Mouse (Mus musculus): Measurements from ENCODE around the gene Sgo2a.
A peak's percentile ranks its signal among the peaks of the same experiment; 100 is the strongest.
"Not testable (repeated sequence)": the region's sequence is repeated elsewhere in the genome, so short reads cannot be mapped to it uniquely, and the experiment has no call there.

Gene Sgo2a

DNA sequence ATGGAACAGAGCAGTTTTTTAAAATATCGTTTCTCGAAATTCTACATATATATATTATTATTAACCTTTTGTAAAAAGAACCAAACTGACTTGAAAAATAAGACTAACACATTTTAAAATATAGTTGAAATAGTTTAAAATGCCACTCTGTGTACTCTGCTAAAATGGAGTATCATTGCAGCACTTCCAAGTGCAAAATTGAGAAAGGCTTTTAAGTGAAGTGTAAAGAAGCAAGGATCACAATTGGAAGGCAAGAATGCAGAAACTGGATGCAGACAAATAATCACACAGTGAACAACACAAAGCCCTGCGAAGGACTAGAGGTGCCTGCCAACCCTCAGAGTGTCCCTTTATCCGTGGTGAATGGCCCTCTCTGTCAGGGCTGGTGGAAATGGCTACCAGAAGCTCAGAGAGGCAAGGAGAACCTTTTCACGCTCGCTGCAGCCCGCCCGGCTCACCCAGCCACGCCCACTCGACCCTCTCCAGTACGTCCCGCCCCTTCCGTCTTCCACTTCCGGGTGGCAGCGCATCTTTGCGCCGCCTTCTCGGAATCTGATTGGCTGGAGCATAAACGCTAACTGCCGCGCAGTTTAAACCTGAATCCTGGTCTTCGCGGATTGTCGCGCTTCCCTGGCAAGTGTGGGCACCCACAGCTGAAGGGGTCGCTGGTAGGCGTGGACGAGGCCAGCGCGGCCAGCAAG is at the start of gene Sgo2a:
Gene Sgo2a (plus strand): TSS at position 540 of the 701 bp plus-strand sequence.
- peak; percentile 94 for DNase-seq (ENCODE audit: low spot score)

DNA sequence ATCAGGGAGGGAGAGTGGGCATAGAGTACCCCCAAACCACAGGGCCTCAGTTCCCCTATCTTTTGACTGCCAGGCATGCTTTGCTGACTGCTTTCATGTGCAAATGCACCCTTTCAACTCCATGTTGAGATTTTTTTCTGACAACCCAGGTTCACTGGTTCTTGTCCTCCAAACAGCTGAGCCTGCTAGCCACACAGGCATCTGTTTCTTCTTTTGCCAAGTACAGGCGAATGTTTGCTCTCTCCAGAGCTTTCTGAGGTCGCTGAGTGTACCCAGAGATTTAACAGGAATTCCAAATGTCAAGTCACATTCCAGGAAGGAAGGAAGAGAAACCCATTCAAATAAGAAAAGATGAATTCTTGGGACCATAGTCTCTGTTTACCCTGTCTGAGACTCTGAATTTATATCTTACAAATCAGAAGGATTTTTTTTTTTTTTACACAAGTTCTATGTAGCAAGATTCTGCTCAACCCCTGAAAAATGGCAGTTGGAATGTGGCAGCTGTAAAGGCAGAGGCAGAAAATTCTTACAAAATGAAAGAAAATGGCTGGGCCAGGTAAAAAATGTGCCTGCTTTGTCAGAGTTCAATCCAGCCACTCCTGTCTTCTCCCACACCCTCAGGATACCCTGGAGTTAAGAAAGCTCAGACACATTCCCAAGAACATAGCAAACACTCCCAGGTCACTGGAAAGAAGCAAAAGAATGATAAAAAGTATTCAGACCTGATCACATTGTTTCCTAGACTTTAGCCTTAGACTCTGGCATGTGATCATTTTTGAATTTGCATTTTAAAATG is 48.0 kb upstream of the Sgo2a start:
- DNase-seq (ENCODE audit: low spot score), result no peak

DNA sequence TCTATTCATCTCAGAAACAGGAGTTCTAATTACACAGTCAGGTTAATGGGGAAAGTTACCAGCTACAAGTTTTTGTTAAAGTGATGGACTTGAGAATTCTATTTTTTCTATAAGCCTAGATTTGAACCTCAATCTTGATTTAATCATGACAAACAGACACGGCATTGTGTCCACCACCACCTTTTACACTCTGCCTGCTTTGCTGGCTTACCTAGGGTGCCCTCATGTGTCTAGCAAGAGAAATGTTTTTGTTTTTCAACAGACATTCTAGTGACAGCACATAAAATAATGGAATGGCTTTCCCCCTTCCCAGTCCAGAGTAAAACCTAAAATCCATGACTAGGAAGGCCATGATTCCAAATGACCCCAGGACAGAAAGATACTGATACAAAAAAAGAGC is 46.6 kb upstream of the Sgo2a start:
- DNase-seq (ENCODE audit: low spot score), result no peak

DNA sequence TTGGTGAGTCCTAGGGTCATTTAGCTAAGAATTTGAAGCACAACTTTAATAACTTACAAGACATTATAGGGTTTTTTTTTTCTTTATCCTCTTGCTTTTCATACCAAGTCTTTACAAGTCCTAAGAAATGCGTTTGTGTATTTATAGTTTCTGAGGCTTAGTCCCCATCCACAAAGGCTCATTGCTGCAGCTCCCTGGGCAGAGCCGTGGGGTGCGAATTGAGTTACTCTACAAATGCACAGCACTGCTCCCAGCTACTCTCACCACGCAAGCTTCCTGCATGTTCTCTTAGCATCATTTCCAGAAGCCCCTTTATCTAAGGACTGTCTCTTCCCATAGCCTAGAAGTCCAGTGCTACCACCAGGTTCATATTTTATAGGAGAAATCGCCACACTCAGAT is 46.1 kb upstream of the Sgo2a start:
- DNase-seq (ENCODE audit: low spot score), result no peak

DNA sequence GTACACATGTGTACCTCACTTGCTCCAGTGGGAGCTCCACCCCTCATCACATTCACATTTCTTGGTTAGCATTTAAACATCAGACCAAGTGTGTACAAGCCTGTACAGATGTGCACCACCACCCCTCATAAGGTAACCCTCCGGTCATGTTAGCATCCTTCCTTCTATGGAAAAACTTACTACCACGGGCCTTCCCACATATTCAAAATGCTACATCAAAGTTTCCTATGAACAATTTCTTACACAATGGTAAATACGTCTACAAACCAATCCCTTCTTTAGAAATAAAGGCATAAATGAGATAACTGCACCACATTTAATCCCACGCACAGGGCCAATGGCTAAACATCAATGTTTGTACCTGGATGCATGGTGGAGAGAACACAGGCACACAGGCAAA is 43.3 kb upstream of the Sgo2a start:
- DNase-seq (ENCODE audit: low spot score), result no peak

DNA sequence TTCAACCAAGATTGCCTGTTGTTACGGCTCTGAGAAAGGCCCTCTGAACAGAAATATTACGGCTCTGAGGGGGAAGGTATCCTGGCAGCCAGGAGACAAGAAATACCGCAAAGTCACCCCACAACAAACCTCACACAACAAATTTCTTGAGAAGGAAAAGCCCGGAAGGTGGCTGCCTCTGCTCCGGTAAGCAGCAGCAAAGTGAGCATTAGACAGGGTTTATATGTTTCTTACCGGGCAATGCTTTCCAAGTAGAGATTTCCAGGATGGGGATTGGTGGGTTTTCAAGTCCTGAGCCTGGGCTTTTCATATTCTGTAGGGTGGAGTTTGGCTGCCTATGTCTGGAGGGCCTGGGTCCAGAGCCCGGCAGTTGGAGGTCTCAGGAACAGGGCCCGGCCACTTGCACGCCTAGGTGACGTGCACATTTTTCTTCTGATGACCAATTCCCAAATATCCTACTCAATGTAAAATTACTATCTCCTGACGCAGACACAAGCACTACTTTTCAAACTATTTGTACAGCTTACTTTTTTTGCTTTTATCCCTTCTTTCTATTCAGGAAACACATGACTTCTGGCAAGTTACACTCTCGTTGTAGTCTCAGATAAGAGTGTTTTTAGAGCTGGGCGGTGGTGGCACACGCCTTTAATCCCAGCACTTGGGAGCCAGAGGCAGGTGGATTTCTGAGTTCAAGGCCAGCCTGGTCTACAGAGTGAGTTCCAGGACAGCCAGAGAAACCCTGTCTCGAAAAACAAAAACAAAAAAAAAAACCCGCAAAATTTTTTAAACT is 42.0 kb upstream of the Sgo2a start:
- DNase-seq (ENCODE audit: low spot score), result no peak

DNA sequence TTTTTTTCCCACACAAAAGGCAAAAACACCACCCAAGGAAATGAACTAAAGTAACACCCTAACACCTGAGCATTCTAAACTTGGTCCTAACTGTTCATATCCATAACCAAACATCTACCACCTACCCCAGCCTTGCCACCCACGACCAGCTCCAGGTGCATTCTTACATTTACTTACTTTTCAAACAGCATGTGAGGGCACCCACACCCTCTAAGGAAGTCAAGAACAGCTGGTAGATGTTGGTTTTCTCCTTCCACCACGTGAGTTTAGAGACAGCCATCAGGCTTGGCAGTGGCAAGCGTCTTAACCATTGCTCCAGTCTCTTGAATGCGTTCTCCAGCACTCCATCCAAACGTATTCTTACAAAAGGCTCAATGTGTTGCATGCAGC is 41.4 kb upstream of the Sgo2a start:
- no peak for DNase-seq (ENCODE audit: low spot score)

DNA sequence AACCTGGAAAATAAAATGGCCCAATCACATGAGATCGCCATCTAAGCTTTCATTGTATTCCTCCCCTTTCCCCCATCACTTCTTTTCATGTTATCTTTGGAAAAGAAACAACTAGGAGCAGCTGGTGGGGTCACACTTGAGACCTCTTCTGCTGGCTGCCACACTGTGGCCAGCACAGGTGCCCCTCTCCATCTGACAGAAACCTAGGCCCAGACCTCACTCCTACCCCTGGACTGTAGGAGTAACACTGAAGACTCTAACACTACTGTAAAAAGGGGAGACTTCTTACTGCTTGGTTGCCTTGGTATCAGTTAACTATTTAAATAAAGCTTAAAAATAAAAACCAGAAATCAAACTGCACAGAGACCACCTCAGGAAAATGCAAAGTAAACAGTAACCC is 40.0 kb upstream of the Sgo2a start:
- DNase-seq (ENCODE audit: low spot score), result no peak

DNA sequence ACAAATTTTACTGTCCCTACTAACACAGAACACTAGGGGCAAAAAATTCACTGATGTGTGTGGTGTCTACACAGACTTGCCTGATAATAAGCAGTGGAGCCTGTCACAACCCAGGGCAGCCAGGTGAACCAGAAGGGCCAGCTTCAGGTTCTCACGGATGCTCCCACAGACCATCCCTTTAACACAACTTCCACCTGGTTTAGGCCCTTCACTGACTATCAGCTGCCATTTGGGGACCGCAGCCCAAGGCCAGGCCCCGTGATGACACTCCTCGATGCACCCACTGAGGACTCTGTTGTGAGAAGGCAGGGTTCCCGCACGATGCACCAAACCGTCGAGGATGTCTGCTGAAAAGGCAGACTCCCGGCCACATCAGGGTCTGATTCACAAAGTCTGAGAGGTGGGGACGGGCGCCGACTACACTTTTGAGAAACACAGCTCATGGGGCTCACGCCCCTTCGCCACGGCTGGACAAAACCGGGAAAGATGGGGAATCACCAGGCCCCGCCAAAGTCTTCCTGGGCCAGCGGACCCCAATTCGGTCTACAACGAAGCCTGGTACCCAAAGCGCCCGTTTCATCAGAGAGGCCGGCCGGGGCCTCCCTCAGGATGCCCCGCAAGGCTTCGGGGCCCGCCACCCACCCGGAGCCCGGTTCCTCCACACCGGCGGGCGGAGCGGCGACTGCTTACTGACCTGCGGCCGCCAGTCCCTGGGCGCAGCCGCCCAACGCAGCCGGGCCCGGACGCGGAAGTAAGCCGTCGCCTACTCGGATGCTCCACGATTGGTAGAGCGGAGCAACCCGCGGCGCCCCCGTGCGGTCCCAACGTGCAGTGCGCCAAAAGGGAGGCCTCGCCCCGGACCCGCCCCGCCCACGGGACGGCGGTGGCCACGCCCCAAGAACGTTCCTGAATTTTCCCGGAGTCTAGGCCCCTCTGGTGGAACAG is 26.2 kb upstream of the Sgo2a start:
- peak; percentile 92 for DNase-seq (ENCODE audit: low spot score)

DNA sequence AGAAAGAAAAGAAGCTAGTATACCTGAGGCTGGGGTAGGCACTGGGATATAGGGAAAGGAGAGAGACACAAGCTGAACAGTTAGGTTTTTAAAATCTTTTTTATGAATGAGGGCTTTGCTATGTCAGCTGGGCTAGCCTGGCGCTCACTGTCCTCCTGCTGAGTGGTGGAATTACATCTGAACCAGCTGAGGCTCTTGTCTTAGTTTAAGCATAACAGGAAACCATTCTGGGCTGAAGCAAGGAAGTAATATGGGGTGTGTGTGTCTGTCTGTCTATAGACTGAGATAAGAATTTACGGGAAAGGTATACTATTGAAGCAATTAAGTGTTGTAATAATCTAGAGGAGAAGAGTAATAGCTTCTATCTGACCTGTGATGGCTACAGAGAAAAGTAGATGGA is 24.2 kb upstream of the Sgo2a start:
- DNase-seq (ENCODE audit: low spot score), result no peak

DNA sequence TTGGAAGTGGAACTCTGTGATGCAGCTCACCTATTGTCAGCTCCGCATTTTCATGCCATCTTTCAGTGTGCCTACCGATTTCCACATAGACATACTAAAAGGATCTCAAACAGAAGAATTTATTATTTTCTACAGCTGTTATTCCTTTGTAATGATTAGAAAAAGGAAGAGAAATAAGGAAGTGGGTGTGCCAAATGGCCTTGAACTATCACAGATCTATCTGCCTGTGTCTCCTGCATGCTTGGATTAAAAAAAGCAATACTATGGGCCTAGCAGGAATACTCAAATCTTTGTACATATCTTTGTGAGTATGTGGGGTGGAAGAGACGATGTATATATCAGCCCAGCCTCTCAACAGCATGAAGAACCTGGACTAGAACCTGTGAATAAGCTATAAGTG is 18.9 kb upstream of the Sgo2a start:
- DNase-seq (ENCODE audit: low spot score), result no peak

DNA sequence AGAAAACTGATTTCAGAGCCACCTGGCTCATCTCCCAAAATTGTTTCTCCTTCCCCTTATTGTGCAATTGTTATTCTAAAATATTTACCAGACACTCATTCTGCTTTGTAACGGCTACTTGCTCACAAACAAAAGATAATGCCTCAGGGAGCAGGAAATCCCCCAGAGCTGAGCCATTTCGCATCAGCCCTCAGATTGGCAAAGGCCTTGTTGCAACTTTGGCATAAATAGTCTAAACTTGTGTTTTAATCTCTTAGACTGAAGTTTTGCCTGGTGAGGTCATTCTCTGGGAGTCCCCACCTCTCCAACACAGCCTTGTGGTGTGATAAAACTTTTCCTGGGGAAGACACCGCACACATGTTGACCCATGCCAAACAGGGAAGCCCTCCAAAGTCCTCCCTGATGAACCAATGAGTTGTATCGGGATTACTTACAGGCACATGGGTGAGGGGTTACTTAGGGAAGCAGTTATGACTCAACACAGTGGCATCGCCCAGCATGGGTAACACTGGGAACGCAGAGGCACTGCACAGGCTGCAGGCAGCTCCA is 6.6 kb upstream of the Sgo2a start:
- no peak for DNase-seq (ENCODE audit: low spot score)

DNA sequence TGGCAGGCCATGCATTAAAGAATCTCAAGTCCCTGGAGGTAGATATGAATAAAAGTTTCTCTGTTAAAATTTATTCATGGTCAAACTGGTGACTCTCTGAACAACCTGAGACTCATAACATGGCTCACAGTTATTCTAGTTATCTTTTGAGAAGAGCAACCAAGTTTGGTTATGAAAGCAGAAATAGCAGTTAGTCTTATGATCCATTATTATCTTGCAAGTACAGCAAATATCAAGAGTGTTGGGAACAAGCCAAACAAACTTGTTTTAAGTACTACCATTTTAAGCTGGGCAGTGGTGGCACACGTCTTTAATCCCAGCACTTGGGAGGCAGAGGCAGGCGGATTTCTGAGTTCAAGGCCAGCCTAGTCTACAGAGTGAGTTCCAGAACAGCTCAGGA is 4.5 kb upstream of the Sgo2a start:
- DNase-seq (ENCODE audit: low spot score), result no peak

DNA sequence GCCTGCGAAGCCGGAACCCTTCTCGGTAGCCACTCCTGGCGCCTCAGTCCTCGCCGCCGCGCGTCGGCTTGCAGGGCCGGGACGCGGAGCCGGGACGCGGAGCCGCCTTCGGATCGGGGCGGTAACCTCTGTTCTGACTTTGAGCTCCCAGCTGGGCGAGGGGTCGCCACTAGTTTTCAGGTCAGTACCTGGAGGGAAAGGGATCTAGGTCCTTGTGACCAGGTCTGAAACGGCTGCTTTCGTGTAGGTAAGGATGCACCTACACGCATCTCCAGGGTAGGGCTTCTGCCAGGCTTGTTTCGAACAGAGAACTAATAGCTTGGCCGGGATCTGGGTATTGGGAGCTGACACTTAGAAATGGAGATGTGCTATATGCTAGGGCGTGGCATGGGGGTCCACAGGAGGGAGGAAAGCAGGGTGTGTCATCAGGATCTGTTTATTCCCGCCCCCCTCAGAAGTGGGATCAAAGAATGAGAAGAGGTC is 403 bp downstream of the Sgo2a start:
- DNase-seq (ENCODE audit: low spot score), result peak; percentile 11

DNA sequence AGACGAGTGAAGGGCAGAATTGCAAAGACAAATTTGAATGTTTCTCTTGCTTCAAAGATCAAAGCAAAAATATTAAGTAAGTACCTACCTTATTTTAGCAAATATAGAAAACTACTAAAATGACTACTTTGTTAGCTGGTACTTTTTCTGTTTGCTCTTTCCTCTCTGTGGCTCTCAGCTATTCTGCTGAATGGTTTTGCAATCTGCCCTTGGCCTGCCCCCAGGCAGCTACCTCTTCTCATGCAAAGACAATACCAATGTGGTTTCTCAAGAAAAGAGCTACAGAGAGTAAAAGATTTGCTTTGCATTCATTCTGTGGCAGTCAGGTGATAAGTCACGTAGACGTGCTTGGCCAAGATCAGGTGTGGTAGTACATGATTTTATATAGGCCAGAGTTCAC is 2.4 kb downstream of the Sgo2a start:
- DNase-seq (ENCODE audit: low spot score), result no peak

DNA sequence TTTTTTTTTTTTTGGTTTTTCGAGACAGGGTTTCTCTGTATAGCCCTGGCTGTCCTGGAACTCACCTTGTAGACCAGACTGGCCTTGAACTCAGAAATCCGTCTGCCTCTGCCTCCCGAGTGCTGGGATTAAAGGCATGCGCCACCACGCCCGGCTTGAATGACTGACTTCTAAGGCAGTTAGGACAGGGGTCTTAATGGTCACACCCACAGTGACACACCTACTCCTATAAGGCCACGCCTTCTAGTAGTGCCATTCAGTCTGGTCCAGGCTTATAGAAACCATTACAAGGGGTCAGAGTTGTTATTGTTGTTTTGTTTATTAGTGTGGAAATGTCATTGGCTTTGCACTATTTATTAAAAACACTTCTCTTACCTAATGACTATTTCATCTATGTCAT is 10.6 kb downstream of the Sgo2a start:
- DNase-seq (ENCODE audit: low spot score), result not testable (repeated sequence)

DNA sequence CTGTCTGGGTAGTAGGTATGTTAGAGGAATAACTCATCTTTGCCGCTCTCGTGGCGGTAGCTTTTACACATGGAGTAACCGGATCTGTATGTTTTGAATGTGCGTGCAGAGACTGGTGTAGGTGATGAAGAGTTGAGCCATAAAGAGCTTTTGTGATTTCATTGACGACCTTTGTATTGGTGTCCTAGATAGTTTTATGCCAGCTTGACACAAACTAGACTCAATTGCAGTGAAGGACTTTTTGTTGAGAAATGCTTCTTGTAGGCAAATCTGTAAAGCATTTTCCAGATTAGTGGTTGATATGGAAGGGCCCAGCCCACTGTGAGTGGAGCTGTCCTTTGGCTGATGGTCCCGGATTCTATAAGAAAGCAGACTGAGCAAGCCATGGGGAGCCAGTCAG is 23.1 kb downstream of the Sgo2a start, which contains the start of gene Kctd18:
Gene Kctd18 (minus strand): TSS at position 101 of the 400 bp plus-strand sequence.
- DNase-seq (ENCODE audit: low spot score), result no peak

DNA sequence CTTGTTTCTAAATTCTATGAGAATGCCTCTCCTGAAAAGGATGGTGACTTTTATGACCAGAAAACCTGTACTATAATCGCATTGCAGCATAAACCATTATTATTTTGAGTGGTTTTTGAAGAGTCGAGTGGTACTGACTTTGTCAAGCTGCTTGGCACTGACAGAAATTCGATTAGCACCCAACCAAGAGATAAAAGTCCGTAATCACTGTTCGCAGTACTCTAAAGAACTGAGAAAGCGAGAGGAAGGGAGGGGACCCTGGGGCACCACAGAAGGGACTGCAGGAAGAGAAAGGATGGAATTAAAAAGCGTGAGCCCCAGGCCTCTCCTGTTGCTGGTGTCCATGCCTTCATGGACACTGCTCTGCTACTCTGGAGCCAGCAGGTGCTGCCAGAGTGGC is 31.9 kb downstream of the Sgo2a start:
- peak; percentile 15 for DNase-seq (ENCODE audit: low spot score)

DNA sequence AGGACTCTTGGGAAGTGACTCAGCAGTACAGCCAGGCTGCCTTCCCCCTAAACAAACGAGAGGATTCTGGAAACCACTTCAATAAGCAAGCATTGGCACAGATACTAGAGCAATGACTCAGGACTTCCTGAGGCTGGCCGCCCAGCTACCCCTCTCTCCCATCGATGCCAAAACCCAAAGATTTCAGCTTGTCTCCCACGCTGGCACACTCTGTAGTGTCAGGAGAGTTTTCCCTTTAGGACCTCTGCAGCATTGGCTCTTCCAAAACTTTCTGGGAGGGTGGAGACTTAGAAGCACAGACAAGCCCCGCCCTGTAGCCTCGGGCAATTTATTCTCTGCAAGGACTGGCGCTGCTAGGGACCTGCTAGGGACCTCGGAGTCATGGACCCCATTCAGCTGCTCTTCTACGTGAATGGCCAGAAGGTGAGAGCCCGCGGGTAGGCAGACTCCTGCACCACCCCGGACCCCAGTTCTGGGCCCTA is 33.9 kb downstream of the Sgo2a start, which contains the start of gene Aox1:
Gene Aox1 (plus strand): TSS at position 296 of the 482 bp plus-strand sequence.
- peak; percentile 71 for DNase-seq (ENCODE audit: low spot score)

DNA sequence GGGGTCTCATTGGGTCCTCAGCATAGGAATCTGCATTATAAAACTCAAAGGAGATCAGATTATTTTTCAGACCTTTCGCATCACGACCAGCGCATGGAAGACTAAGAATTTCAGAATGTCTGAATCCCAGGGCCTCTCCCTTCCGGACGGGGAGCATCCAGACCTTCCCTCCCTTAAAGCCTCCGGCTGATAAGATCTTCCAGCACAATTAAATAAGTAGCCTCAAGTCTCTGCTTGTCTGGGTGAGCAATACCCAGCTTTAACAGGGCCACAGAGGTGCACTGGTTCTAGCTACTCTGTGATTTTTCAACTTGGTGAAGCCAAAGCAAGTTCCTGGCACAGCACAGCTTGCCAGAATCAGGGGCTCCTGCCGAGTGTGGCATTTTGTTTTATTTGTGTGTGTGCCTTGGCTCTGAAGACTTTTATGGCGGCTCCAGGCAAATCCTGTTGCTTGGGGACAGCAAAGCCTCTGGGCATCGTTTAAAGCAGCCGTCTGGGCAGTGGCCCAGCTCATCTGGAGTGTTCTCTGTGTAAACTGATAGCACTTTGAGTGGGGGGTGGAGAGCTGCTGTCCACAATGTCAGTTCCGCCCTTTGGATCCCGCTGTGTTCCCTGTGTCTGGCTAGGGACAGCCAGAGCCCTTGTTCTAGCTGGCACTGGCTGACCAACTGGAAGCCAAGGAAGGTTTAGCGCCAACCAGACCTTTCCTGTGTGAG is 34.5 kb downstream of the Sgo2a start:
- DNase-seq (ENCODE audit: low spot score), result peak; percentile 67

All from MN1 (cell line).